Mouse (Mus musculus) G1E (cell line): Measurements from ENCODE around the gene Begain. TPM values are rescaled to one million over a fixed set of nuclear protein-coding genes. Genes with fewer than 3 reads are reported as not detected.

ENCODE experiments used
- ATAC-seq: 2 replicates; pipeline ENCODE4 v1.8.0; 2016; ENCODE audit warnings: mild to moderate bottlenecking; ENCODE audit not compliant: insufficient number of reproducible peaks, poor library complexity, low FRiP score, severe bottlenecking; ENCODE audit errors: extremely low read depth
- DNase-seq: peaks from one replicate; pipeline ENCODE4 v3.0.0; 2012; ENCODE audit warnings: low spot score
- H3K27me3 ChIP-seq: 2 replicates; pipeline ENCODE4 v1.6.1; 2012; ENCODE audit warnings: mild to moderate bottlenecking, low read length, inconsistent platforms; ENCODE audit not compliant: insufficient read depth
- H3K36me3 ChIP-seq: replicated peaks from 2 replicates; pipeline ENCODE3; 2012; ENCODE audit warnings: mild to moderate bottlenecking, inconsistent platforms
- H3K4me1 ChIP-seq: 2 replicates; pipeline ENCODE4 v1.6.1; 2012; ENCODE audit warnings: low read depth, low read length, inconsistent platforms, mixed read lengths; ENCODE audit not compliant: insufficient read depth
- H3K4me3 ChIP-seq: 2 replicates; pipeline ENCODE4 v1.5.1; 2012; ENCODE audit warnings: low read depth, mild to moderate bottlenecking, inconsistent platforms, low read length, moderate library complexity, mixed read lengths
- H3K9me3 ChIP-seq: replicated peaks from 2 replicates; pipeline ENCODE4 v1.6.1; 2012; ENCODE audit warnings: inconsistent platforms
- CTCF ChIP-seq: IDR thresholded peaks from 2 replicates; pipeline ENCODE4 v1.5.1; 2012; ENCODE audit warnings: low read depth, low read length, inconsistent platforms, mixed read lengths
- GATA1 ChIP-seq: IDR thresholded peaks from 2 replicates; pipeline ENCODE4 v1.6.1; 2012; ENCODE audit warnings: borderline replicate concordance, low read length, inconsistent platforms, mixed read lengths
- GATA2 ChIP-seq: IDR thresholded peaks from 2 replicates; pipeline ENCODE4 v1.6.1; 2012; ENCODE audit warnings: low read depth, low read length, inconsistent platforms, borderline replicate concordance
- POLR2AphosphoS5 ChIP-seq: IDR thresholded peaks from 2 replicates; pipeline ENCODE4 v1.6.1; 2012; ENCODE audit warnings: low read depth, low read length, inconsistent platforms; ENCODE audit not compliant: insufficient replicate concordance
- TAL1 ChIP-seq: conservative IDR thresholded peaks from 2 replicates; pipeline ENCODE4 v1.6.1; 2012; ENCODE audit warnings: low read depth, low read length, inconsistent platforms, mixed read lengths
- polyA plus RNA-seq: library from polyadenylated mRNA; stranded (reverse); fragments of >175 nt; gene quantifications from 2 replicates; pipeline ENCODE4 v1.2.3, GENCODE M21; 2012
- total RNA-seq, 2 experiments: library from RNA; stranded (forward) in 1 of 2; stranded (reverse) in 1 of 2; fragments of 200-1000 nt in 1 of 2; fragments of >200 nt in 1 of 2; fragmentation: Nextera tagmentation in 1 of 2; gene quantifications; 2 replicates each; pipeline ENCODE4 v1.2.3; 2014 to 2017

Begain gene
- total and polyA plus RNA-seq, 3 experiments, result not detected

DNA sequence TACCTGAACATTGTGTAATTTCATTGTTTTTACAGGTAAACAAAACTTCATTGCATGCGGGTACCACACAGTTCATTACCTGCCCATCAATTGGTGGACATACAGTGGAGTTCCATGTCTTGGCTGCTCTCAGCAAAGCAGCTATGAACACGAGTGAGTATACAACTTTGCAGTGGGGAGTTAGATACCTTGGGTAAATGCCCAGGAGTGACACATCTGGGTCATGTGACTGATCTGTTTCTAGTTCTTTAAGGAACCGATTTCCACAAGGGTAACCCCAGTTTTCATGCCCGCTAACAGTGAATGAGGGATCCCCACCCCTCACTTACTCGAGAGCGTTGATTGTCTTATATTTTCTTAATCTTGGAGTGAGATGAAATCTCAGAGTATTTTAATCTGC, 9.0 kb upstream of the Begain start:
- no peak overlapping the region for H3K4me3 ChIP-seq
- ATAC-seq (no peak), DNase-seq (no peak)
- H3K4me1 ChIP-seq, result no peaks in the 10 kb centered on the region
- H3K36me3 ChIP-seq, result no peaks in the 10 kb centered on the region
- H3K27me3 ChIP-seq, result no peaks in the 10 kb centered on the region
- TF ChIP-seq GATA1 (no peak), GATA2 (no peak), POLR2AphosphoS5 (no peak), TAL1 (no peak), CTCF (no peak)
- H3K9me3 ChIP-seq, result peaks cover 45% of the 10 kb centered on the region

DNA sequence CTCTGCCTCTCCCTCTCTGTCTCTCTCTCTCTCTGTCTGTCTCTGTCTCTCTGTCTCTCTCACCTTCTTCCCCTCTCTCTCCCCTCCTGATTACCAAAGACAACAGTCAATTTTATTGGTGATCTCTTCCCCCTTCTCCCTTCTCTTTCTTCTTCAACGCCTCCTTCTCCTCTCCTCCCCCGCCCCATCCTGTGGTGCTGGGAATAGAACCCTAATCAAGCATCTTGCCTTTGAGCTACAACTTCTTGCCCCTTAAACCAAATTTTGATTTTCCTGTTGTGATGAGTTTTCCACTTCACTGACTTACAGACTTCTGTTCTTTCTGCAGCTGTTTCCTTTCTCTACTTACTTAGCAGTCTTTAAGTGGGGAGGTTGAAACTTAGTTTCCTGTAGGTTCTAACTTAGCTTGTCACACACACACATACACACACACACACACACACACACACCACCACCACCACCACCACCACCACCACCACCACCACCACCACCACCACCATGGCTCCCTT, 6.8 kb upstream of the Begain start:
- Histone ChIP-seq H3K27me3 (no peaks in the 10 kb centered on the region), H3K9me3 (peaks cover 57% of the 10 kb centered on the region), H3K36me3 (no peaks in the 10 kb centered on the region), H3K4me3 (no peak overlapping the region), H3K4me1 (no peaks in the 10 kb centered on the region)
- TF ChIP-seq TAL1 (no peak), POLR2AphosphoS5 (no peak), GATA1 (no peak), CTCF (no peak), GATA2 (no peak)
- no peak for DNase-seq
- ATAC-seq, result no peak

DNA sequence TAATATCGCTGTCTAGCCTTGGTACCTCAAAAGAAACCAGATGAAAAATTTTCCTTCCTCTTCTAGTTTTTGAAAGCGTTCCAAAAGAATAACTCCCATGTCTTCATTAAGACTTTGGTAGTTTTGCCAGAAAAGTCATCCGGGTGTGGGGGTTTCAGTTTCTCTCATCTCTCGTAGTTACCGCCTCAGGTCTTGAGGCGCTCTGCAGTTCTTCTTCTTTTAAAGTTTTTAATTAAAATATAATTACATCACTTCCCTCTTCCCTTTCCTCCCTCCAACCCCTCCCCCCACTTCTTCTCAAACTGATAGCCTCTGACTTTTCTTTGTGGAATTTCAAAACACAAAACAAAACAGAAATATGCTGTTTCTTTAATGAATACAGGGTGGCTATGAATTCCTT, 6.1 kb upstream of the Begain start:
- ATAC-seq (no peak), DNase-seq (no peak)
- H3K4me3 ChIP-seq, result no peak overlapping the region
- H3K27me3 ChIP-seq, result no peaks in the 10 kb centered on the region
- no peaks in the 10 kb centered on the region for H3K36me3 ChIP-seq
- no peaks in the 10 kb centered on the region for H3K4me1 ChIP-seq
- H3K9me3 ChIP-seq, result peaks cover 60% of the 10 kb centered on the region
- TF ChIP-seq TAL1, result no peak
- TF ChIP-seq GATA1, result no peak
- TF ChIP-seq CTCF, result no peak
- TF ChIP-seq GATA2, result no peak
- TF ChIP-seq POLR2AphosphoS5, result no peak

DNA sequence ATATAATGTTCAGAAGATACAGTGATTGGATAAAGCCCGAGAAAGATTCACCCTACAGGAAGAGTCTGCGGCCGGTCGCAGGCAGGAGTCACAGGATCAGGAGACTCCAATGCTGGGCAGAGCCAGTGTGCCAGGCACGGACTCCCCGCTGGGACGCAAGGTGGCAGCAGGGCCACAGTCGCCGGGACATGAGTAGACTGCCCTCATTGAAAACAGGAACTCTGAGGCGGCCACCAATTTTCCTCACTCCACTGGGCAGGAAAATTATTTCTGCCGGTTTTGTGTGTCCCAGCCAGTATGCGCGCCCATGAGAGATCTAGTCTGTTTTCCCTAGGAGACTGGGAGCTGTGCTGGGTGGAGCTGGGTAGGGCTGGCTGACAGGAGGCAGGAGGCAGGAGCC, 3.2 kb upstream of the Begain start:
- H3K36me3 ChIP-seq, result no peaks in the 10 kb centered on the region
- H3K4me3 ChIP-seq, result no peak overlapping the region
- H3K9me3 ChIP-seq, result peaks cover 77% of the 10 kb centered on the region
- DNase-seq (no peak), ATAC-seq (no peak)
- H3K4me1 ChIP-seq, result no peaks in the 10 kb centered on the region
- TF ChIP-seq GATA2 (no peak), TAL1 (no peak), CTCF (no peak), GATA1 (no peak)
- H3K27me3 ChIP-seq, result no peaks in the 10 kb centered on the region; the same call in 1 of the 2 replicates

DNA sequence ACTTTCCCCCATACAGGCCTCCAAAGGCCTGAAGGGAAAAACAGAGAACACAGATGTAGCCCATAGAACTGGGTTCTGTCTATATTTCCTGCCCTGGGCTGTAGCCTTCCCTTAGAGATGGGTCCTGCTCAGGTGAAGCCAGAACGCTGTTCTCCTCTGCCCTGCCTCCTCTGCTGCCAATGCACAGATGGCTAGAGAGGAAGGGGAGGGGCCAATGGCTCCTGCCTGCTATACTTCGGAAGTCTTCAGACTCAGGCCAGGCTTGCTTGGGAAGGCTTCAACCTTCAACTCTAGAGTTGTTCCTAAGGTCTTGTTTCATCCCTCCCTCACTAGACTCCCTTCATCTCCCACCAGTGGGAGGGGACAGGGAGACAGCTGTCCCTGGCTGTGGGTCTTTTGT, 1.7 kb upstream of the Begain start:
- Histone ChIP-seq H3K27me3 (no peaks in the 10 kb centered on the region; the same call in 1 of the 2 replicates), H3K36me3 (no peaks in the 10 kb centered on the region), H3K4me1 (no peaks in the 10 kb centered on the region), H3K4me3 (no peak overlapping the region), H3K9me3 (peaks cover 86% of the 10 kb centered on the region)
- TF ChIP-seq GATA1 (no peak), CTCF (no peak), POLR2AphosphoS5 (no peak), GATA2 (no peak), TAL1 (no peak)
- no peak for ATAC-seq
- DNase-seq, result no peak

DNA sequence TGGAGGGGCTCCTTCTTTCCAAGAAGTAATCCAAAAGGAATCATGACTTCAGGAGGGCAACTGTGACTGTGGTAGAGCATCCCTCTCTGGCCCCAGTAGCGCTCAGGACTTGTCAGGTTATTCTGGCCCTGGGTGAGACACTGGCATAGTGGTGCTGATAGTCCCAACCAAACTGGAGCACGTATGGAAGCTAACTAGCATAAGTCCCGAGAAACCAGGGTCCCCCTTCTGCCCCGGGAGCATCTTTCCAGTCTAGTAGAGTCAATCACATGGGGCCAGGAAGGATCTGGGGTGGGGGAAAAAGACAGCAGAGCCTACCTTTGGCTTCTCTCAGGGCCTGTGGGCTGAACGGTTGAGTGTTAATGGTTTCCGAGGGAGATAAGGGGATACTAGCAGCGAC, 721 bp upstream of the Begain start:
- no peak for TF ChIP-seq GATA1
- TF ChIP-seq POLR2AphosphoS5, result no peak
- no peak for TF ChIP-seq CTCF
- TF ChIP-seq GATA2, result no peak
- TF ChIP-seq TAL1, result no peak
- Histone ChIP-seq H3K4me1 (no peaks in the 10 kb centered on the region), H3K4me3 (no peak overlapping the region), H3K9me3 (peaks cover 94% of the 10 kb centered on the region), H3K36me3 (no peaks in the 10 kb centered on the region), H3K27me3 (no peaks in the 10 kb centered on the region; the same call in 1 of the 2 replicates)
- DNase-seq (no peak), ATAC-seq (no peak)
